Mouse (Mus musculus): ENCODE results near the gene Klk15.
"Not testable (repeated sequence)": the region's sequence is repeated elsewhere in the genome, so short reads cannot be mapped to it uniquely, and the experiment has no call there.

Gene Klk15

GRCm38 (mm10) chr7:43933440-43933839 is at the start of gene Klk15:
Gene Klk15 (plus strand): TSS chr7:43933740.
- DNase-seq = no peak

DNA sequence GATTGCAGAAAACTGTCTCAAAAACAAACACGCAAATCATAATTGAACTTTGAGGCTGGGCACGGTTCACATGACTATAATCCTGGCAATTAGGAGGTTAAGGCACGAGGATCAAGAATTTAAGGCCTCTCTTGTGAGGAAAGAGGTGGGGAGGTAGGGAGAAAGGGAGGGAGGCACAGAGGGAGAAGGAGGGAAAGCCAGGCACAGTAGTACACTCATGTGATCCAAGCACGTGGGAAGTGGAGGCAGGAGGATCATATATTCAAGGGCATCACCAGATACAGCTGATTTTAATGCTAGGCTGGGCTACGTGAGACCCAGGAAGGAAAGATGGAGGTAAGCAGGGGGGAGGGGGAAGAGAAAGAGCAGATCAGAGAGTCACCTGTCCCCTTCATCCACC is 42.2 kb upstream of the Klk15 start:
- no peak for DNase-seq

DNA sequence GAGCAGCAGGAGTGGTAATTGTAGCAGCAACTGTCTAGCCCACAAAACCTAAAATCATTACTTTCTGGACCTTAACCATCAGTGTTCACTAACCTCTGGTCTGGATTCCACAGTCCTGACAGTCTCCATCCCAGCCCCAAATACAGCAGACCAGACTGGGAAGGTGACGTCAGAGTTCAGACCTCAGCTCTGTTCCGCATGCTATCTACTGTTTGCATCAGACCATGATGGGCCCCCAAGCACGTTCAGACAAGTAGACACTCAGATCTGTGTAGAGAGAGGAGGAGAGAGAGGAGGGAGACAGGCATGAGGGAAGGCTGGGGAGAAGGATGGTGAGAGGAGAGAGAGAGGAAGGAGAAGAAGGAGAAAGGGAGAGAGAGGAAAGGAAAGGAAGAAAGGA is 41.8 kb upstream of the Klk15 start:
- DNase-seq = no peak

GRCm38 (mm10) chr7:43894836-43895235 is 38.7 kb upstream of the Klk15 start:
- DNase-seq = peak; percentile 84 to 91

DNA sequence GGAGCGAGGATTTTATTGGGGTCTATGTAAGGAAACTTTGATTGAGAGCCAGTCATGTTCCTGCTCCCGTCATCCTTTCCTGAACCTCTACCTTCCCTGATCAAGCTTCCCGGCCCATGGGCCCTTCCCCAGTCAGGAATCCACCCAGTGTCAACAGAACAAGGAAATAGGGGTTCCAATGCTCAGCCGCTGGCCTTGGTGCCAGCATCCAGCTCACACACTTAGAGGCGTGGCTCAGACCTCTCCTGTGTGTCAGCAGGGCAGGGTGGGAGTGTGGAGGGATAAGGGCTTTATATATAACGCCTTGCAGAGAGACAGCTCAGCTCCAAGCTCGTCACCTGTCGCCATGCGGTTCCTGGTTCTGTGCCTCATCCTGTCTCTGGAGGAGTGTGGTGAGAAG is 18.7 kb upstream of the Klk15 start:
- no peak for DNase-seq

- DNase-seq = no peak
These were observed 15.1 kb upstream of the Klk15 start for GRCm38 (mm10) chr7:43918426-43918825.

DNA sequence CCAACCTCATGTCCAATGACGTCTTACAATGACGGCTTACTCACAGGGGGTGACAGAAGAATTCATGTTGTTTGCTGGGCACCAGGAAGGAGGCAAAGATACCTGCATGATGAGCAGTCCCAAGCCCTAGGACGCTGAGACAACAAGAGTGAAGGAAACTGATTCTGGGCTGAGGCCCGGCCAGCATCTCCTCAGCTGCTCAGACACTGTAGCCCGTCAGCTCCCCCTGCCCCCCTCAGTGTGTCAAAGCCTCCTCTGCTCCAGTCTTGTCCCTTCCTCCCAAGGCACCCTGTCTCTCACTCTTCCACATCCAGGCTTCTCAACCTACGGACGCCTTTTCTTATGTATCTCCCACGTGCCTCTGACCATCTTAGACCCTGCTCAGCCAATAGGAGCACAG is 14.7 kb upstream of the Klk15 start:
- no peak for DNase-seq

DNA sequence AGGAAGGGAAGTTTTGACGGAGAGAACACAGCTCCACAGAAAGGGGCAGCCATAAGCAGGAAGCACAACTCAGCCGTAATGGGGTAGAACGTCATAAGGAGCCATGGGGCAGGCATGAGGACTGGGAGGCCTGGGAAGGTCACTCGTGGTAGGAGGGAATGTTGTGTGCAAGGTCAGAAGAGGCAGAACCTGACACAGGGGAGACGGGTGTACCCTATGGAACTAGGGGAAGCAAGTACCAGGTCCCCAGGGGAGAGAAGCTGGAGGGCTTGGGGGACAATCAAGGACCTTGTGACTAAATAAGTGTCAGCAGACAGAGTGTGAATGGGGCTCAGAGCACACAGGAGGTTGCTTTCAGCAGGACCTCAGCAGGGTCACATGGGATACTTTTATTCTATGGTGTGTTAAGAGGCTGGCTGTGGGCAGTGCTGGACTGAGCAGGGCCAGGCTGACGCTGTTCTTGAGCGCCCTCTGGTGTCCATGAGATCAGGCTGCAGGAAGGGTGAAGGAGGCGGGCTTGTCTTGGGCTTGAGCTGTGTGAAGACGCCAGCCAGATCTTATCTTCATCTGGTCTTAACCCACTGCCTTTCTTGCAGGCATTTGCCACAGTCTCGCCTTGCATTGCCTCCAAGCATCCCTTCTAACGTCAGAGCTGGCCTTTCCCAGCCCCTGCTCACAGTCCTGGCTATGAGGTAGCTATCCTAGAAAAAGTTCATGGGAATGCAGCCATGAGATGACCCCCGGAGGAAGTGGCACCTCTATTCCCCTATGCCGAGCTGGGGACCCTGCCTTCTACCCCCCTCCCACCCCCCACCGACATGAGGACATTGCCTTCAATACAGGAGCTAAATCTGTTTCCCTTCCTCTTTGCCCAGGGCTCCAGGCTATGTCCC is 13.7 kb upstream of the Klk15 start:
- DNase-seq = peak; percentile 72 to 84

GRCm38 (mm10) chr7:43920582-43920981 is 13.0 kb upstream of the Klk15 start:
- no peak for DNase-seq

- no peak for DNase-seq
These were observed 12.5 kb upstream of the Klk15 start for GRCm38 (mm10) chr7:43921087-43921486.

DNA sequence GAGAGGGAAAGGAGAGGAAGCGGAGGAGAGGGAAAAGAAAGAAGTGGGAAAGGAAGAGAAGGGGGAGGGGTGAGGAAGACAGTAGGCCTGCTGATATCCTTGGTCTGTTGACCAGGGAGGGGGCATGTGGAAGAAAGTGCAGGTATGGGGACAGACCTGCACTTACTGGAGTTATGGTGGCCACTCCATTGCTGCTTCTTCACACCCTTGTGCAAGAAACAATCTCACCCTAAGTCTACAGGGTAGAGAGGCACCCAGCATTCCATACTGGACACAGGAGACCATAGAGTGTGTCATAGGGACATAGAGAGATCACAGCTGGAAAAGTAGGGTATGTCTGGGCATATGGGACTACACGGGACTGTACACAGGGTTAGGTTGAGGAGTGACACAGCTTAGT is 11.6 kb upstream of the Klk15 start:
- DNase-seq = no peak

- peak in 1 of 2 experiments; percentile 22 for DNase-seq
These were observed 7.6 kb upstream of the Klk15 start for GRCm38 (mm10) chr7:43925985-43926384.

DNA sequence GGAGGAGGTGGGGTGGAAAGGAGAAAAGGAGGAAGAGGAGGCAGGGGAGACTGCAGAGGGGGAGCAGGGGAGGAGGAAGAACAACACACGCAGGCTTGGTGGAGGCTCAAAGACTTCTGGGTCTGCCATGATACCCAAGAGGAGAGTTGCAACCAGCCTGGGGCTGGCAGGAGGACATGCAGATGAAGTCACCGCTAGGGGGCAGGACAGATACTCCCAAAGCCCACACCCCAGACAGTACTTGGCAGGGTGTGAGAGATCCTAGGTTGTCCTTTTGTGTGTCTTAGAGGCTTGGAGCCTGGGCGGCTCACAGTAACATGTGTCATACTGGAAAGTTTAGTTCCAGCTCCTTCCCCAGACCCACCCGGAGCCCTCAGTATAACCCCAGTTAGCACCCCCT is 5.0 kb upstream of the Klk15 start:
- peak; percentile 37 to 66 for DNase-seq

GRCm38 (mm10) chr7:43932337-43932736 is 1.2 kb upstream of the Klk15 start:
- DNase-seq = peak in 1 of 2 experiments; percentile 16

DNA sequence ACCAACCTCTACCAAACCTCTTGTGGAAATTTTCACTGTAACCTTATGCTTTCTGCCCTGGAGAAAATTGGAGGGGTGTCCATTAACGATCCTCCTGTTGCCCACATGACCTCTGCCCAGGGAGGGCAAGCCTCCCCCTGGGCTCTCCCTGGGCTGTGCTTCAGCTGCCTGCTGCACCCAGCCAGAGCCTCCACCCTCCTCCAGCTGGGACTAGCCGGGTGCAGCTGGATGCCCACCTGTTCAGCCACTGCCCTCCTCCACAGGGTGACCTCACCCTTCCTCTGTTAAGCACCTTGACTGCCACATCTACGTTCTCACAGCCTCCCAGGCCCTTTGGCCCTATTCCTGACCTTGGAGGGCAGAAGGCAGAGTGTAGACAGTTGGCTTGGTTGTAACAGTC is 1.2 kb downstream of the Klk15 start:
- DNase-seq = peak; percentile 39 to 42

DNA sequence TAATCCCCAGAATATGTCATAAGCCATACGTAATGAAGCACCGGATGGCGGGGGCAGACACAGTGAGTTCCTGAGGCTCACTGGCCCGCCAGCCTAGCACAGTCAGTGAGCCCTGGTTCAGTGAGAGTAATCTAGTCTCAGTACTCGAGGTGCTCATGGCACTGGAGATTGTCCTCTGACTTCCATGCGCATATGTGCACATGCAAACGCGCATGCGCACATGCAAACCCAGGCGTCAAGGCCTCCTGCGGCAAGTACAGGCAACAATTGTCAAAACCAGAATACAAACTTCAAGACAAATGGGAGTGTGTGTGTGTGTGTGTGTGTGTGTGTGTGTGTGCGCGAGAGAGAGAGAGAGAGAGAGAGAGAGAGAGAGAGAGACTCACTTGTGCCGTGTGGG is 3.0 kb downstream of the Klk15 start:
- no peak for DNase-seq

DNA sequence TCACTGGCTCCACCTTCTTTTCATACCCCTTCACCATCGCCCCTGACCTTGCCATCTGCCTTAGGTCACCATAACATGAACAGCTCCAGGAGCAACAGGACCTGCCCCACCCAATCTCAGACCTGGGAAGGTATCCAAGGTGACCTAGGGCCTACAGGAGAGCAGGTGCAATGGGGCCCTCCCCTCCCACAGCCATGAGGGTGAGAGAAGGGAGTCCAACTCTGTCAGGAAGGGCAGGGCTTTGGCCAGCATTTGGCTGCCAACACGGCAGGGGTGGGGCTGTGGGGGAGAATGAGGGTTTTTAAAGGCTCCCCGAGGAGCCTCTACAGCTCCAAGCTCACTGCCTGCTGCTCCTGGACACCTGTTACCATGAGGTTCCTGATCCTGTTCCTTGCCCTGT is 8.8 kb downstream of the Klk15 start:
- peak in 1 of 2 experiments; percentile 14 for DNase-seq

GRCm38 (mm10) chr7:43944727-43945264 is 11.3 kb downstream of the Klk15 start:
- no peak for DNase-seq

DNA sequence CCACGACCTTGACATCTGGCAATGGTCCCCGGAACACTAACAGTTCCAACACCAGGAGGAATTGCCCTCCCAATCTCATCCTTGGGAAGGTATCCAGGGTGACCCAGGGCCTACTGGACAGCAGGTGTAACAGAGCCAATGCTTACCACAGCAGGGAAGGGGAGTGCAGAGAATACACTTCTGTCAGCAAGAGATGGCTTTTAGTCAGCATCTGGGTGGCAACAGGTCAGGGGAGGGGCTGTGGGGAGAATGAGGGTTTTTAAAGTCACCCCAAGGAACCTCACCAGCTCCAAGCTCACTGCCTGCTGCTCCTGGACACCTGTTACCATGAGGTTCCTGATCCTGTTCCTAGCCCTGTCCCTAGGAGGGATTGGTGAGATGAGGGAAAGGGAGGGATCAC is 16.8 kb downstream of the Klk15 start, which contains the start of gene Klk1b8:
TSS of gene Klk1b8 (plus strand) at position 301 of the 400 bp plus-strand sequence.
- no peak for DNase-seq

DNA sequence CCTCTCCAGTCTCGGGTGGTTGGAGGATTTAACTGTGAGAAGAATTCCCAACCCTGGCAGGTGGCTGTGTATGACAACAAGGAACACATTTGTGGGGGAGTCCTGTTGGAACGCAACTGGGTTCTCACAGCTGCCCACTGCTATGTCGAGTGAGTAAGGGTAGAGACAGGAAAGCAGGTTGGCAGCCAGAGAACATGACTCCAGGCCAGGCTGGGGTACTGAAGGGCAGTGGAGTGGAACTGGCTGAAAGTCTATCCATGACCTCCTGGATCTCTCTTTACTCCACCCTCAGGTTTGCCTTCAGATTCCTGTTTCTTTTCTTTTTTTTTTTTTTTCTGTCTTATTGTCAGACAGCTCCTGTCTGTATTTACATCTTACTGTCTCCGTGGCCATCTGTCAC is 19.2 kb downstream of the Klk15 start:
- DNase-seq = peak; percentile 30 to 33

- no peak for DNase-seq
These were observed 32.9 kb downstream of the Klk15 start, which contains the start of gene Klk1b1 for GRCm38 (mm10) chr7:43966451-43966850. Gene Klk1b1 (plus strand): TSS chr7:43966751.

DNA sequence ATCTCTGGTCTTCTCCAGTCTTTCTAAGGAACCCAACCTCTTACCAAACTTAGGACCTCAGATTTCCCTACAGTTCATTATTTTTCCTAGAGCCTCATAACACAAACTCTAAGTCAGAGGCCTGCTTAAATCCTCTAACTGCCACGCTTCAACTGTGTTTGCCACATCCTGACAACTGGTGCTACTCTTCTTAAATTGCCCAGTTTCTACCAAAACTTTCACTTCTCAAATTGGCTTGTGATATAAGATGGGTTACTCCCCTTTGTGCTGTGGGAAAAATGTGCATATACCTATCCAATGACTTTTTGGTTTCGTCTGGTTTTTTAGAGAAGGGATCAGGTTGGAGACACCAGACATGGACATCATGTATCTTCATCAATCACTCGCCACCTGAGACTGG is 33.5 kb downstream of the Klk15 start:
- no peak for DNase-seq

GRCm38 (mm10) chr7:43967612-43968011 is 34.1 kb downstream of the Klk15 start:
- no peak for DNase-seq

DNA sequence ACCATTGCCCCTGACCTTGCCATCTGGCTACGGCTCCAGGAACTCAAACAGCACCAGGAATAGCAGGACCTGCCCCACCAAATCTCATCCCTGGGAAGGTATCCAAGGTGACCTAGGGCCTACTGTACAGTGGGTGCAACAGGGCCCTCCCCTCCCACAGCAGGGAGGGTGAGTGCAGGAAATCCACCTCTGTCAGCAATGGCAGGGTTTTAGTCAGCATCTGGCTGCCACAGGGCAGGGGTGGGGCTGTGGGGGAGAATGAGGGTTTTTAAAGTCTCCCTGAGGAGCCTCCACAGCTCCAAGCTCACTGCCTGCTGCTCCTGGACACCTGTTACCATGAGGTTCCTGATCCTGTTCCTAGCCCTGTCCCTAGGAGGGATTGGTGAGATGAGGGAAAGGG is 42.2 kb downstream of the Klk15 start, which contains the start of gene Klk1b9:
TSS of gene Klk1b9 (plus strand) at position 301 of the 400 bp plus-strand sequence.
- not testable (repeated sequence) for DNase-seq
